Mouse (Mus musculus) liver, postnatal 0 days (tissue): ENCODE data around the gene Bak1.
A peak's percentile ranks its signal among the peaks of the same experiment; 100 is the strongest.

ENCODE experiments used
- CTCF ChIP-seq: sonication (generic); IDR thresholded peaks from 2 replicates; pipeline ENCODE4 v1.5.1; 2016; ENCODE audit warnings: antibody characterized with exemption, low read depth
- EP300 ChIP-seq: IDR thresholded peaks from 2 replicates; pipeline ENCODE4 v1.6.1; 2016; ENCODE audit warnings: antibody characterized with exemption, low read depth, mild to moderate bottlenecking

GRCm38 (mm10) chr17:26975415-26975814 is 53.4 kb downstream of the Bak1 start:
- TF ChIP-seq CTCF (peak; percentile 60), EP300 (no peak)
